Mouse (Mus musculus) kidney, adult 9 months (tissue): ENCODE measurements at regions not wholly inside any gene's neighbourhood (a gene's known extent, or its start where the extent isn't known, plus 50 kb on each side); places are given as distances from the start of the nearest gene placed in this dataset.
"Not testable (repeated sequence)": the region's sequence is repeated elsewhere in the genome, so short reads cannot be mapped to it uniquely, and the experiment has no call there.

Source experiments
- DNase-seq: peaks from one replicate; pipeline ENCODE4 v3.0.0; 2022

GRCm38 (mm10) chr7:25981167-25981566, 80.1 kb upstream of the Cyp2b13 start:
- peak; percentile 81 for DNase-seq

GRCm38 (mm10) chr7:25986981-25987380, 74.3 kb upstream of the Cyp2b13 start:
- no peak for DNase-seq

DNA sequence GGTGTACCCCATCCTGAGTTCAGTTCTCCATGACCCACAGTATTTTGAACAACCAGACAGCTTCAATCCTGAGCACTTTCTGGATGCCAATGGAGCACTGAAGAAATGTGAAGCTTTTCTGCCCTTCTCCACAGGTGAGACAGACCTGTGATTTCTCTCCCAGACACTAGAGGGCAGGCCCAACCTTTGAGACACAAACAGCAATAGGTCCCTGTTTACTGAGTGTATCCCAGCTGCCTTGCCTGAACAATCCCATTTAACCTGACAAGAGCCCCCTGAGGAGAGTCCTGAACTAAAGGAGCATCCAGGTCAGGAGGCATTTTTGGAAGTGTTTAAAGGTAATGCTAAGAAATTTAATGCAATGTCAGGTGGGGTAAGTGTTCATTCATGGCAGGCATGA, 73.0 kb upstream of the Cyp2b13 start:
- peak; percentile 35 for DNase-seq

GRCm38 (mm10) chr7:26005916-26006315, 55.4 kb upstream of the Cyp2b13 start:
- not testable (repeated sequence) for DNase-seq

- no peak for DNase-seq
These were observed 53.2 kb upstream of the Cyp2b13 start for GRCm38 (mm10) chr7:26008056-26008455.
